Mouse (Mus musculus): ENCODE results near the gene Pllp. TPM values are rescaled to one million over a fixed set of nuclear protein-coding genes. Genes with fewer than 3 reads are reported as not detected.

The Pllp gene
- polyA plus RNA-seq, 1 experiment from 2014 or later = 0.29 TPM

DNA sequence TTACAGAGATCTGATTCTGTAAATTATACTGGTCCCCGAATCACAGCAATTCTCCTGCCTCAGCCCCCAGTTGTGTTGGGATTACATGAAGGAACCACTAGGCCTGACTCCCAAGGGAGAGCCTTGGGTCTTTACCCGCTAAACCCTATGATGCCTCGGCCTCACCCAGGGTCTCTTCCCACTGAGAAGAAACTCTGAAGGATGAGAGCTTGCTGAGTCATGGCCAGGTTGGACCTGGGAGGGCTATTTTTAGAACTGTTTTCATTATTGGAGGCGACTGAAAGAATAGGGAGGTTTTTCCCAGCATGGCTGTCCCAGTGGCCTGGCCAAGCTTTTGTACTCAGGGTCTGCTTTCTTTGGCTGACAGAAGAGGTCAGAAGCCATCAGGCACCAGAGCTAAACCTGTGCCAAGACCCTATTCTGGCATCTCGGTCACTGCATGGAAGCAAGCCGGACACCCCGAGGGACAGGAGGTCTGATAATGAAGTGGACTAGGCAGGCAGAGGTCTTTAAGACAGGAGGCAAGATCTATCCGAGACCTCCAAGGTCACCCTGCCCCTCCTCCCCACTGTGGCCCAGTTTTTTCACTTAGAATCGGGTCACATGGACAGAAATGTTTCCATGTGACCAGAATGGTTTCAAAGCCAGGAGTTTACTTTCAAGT lies 10.8 kb upstream of the Pllp start:
- ATAC-seq (replicated peaks; ENCODE audit: extremely low read depth, insufficient read depth, low FRiP score) = no peak
- Histone ChIP-seq H3K27me3 (ENCODE audit: control insufficient read depth, insufficient read depth, low read length) (no peaks in the 10 kb centered on the region), H3K27ac (ENCODE audit: low read length) (no peak overlapping the region), H3K36me3 (ENCODE audit: control insufficient read depth, insufficient read depth) (no peaks in the 10 kb centered on the region), H3K4me1 (ENCODE audit: control insufficient read depth, insufficient read depth, low read length) (peaks cover 17% of the 10 kb centered on the region), H3K9me3 (replicated peaks; ENCODE audit: control insufficient read depth, low read length) (no peaks in the 10 kb centered on the region), H3K4me2 (ENCODE audit: low read depth, low read length) (no peak overlapping the region), H3K4me3 (ENCODE audit: low read length) (no peak overlapping the region), H3K9ac (ENCODE audit: low read length) (no peak overlapping the region)
- 53% methylated on average over 9 of the region's 9 CpGs for WGBS

DNA sequence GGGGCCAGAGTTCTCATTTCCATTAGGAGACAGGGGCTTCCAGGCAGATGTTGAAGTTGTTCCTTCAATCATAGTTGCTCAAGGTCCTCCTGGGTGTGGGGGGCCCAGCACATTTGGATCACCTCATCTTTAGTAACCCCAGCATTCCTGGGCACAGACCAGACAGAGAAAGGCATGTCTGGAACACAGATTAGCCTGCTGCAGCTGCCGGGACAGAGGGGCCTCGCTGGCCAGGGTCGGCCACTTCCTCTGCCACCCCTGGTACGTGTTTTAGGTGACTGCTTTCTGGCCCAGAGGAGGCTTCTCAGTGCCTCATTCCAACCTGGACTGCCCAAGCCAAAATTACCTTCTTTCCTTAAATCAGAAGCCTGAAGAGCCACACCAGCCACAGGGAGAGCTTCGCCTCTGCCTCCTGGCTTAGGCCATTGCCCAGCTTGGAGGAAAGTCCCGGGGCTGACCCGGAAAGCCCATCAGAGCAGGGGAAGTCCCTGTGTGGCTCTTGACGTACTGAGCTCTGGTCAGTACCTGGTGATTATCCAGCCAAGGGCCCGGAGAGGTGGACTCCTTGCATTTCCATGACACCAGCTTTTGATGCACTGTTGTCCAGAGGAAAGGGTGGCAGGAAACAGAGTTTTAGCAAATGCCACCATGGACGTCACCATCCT lies 9.6 kb upstream of the Pllp start:
- Histone ChIP-seq H3K4me2 (ENCODE audit: low read depth, low read length) (no peak overlapping the region), H3K27ac (ENCODE audit: low read length) (no peak overlapping the region), H3K9ac (ENCODE audit: low read length) (no peak overlapping the region), H3K4me3 (ENCODE audit: low read length) (no peak overlapping the region), H3K9me3 (replicated peaks; ENCODE audit: control insufficient read depth, low read length) (no peaks in the 10 kb centered on the region), H3K36me3 (ENCODE audit: control insufficient read depth, insufficient read depth) (no peaks in the 10 kb centered on the region), H3K27me3 (ENCODE audit: control insufficient read depth, insufficient read depth, low read length) (no peaks in the 10 kb centered on the region), H3K4me1 (ENCODE audit: control insufficient read depth, insufficient read depth, low read length) (peaks cover 12% of the 10 kb centered on the region)
- WGBS = 66% methylated on average over 10 of the region's 10 CpGs
- no peak for ATAC-seq (replicated peaks; ENCODE audit: extremely low read depth, insufficient read depth, low FRiP score)

DNA sequence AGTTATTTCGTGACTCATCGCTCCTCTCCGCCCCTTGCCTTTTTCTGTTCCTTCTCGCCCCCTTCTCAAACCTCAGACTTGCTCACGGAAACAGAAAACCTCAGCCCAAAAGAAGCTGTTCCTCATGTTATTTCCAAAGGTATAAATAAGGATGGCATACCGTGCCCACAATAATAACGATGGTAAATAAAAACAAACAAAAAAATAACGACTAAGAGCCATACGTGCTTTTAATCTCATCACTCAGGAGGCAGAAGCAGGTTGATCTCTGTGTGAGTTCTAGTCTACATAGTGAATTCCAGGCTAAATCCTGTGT lies 8.5 kb upstream of the Pllp start:
- Histone ChIP-seq H3K27ac (ENCODE audit: low read length) (no peak overlapping the region), H3K4me1 (ENCODE audit: control insufficient read depth, insufficient read depth, low read length) (peaks cover 12% of the 10 kb centered on the region), H3K27me3 (ENCODE audit: control insufficient read depth, insufficient read depth, low read length) (no peaks in the 10 kb centered on the region), H3K9me3 (replicated peaks; ENCODE audit: control insufficient read depth, low read length) (no peaks in the 10 kb centered on the region), H3K4me3 (ENCODE audit: low read length) (peak overlapping the region; percentile 54), H3K9ac (ENCODE audit: low read length) (peak overlapping the region; percentile 64), H3K36me3 (ENCODE audit: control insufficient read depth, insufficient read depth) (no peaks in the 10 kb centered on the region), H3K4me2 (ENCODE audit: low read depth, low read length) (peak overlapping the region; percentile 84)
- ATAC-seq (replicated peaks; ENCODE audit: extremely low read depth, insufficient read depth, low FRiP score) = no peak
- 18% methylated on average over 9 of the region's 9 CpGs for WGBS

DNA sequence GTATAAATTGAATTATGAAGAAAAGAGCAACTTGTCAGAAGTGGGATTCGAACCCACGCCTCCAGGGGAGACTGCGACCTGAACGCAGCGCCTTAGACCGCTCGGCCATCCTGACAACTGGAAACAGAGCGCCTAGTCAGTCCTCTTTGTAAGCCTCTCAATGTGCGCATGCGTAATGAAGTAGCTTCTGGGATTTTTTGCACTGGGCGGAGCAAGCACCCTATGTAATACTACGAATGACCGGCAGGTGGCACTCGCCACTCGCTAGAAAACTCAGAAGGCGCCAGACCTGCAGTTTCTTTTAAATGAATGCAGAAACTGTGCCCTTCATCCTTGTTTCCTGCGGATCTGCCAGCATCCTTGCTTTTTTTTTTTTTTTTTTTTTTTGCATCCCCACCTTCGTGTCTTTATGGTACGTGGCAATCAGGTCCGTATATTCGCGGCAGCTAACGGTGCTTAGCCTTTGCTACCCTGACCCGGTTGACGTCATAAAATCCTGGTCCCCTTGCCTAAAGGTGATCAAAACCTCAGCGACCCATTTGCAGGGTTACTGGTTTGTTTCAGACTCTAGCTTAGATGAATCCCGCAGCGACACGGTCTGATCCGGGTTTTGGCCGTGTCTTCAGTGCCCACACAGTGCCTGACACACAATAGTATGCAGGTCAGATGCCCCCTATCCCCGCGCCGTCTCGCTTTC lies 8.0 kb upstream of the Pllp start:
- no peak overlapping the region for H3K27ac ChIP-seq (ENCODE audit: low read length)
- no peaks in the 10 kb centered on the region for H3K36me3 ChIP-seq (ENCODE audit: control insufficient read depth, insufficient read depth)
- peak overlapping the region; percentile 54 for H3K4me3 ChIP-seq (ENCODE audit: low read length)
- H3K27me3 ChIP-seq (ENCODE audit: control insufficient read depth, insufficient read depth, low read length) = no peaks in the 10 kb centered on the region; the same call in 1 of the 2 replicates
- no peaks in the 10 kb centered on the region for H3K9me3 ChIP-seq (replicated peaks; ENCODE audit: control insufficient read depth, low read length)
- ATAC-seq (replicated peaks; ENCODE audit: extremely low read depth, insufficient read depth, low FRiP score) = peak; percentile 89
- H3K4me1 ChIP-seq (ENCODE audit: control insufficient read depth, insufficient read depth, low read length) = peaks cover 12% of the 10 kb centered on the region
- under 1% methylated on average over 35 of the region's 35 CpGs for WGBS
- H3K4me2 ChIP-seq (ENCODE audit: low read depth, low read length) = peak overlapping the region; percentile 86
- peak overlapping the region; percentile 64 for H3K9ac ChIP-seq (ENCODE audit: low read length)

DNA sequence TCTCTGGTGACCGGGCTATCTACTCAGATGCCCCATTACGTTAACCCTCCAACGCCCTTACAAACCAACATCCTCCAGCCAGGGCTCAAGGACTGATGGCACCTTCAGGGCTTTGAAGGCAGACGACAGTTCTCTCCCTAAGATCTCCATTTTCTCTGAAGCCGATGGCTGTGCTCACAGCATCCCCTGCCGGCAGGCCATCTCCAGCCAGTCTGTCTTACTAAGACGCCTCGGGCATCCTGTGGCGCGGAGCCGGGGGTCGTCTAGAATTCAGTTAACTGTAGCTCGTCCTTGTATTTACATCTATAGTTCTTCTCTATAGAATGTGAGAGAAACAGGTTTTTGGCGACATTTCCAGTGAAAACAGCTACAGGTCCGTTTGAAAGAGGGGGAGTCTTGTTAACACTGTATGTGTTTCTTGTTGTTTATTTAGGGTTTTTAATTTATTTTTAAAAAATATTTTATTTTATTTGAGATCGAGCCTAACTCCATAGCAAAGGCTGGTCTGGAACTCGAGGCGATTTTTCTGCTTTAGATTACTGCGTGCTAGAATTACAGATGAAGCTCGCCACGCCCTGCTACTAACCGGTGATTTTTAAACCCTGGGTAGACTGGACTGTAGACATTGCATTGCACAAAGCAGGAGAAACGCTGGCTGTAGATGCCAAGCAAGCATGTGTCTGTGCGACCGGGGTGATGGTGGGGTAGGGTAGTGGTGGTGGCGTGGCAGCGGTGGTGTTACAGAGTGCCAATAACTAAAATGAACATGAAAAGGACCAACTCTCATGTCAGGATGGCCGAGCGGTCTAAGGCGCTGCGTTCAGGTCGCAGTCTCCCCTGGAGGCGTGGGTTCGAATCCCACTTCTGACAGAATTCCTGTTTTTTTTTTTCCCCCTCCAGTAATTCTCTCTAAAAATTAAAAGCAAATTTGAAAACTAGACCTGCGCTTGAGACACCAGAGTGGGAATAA lies 7.1 kb upstream of the Pllp start:
- Histone ChIP-seq H3K9ac (ENCODE audit: low read length) (peak overlapping the region; percentile 60), H3K4me2 (ENCODE audit: low read depth, low read length) (peak overlapping the region; percentile 86), H3K4me3 (ENCODE audit: low read length) (peak overlapping the region; percentile 75), H3K27me3 (ENCODE audit: control insufficient read depth, insufficient read depth, low read length) (peaks cover under 1% of the 10 kb centered on the region), H3K36me3 (ENCODE audit: control insufficient read depth, insufficient read depth) (no peaks in the 10 kb centered on the region), H3K9me3 (replicated peaks; ENCODE audit: control insufficient read depth, low read length) (no peaks in the 10 kb centered on the region), H3K27ac (ENCODE audit: low read length) (peak overlapping the region; percentile 25; the same call in 1 of the 2 replicates), H3K4me1 (ENCODE audit: control insufficient read depth, insufficient read depth, low read length) (peaks cover 12% of the 10 kb centered on the region)
- under 1% methylated on average over 35 of the region's 35 CpGs for WGBS
- peak; percentile 86 for ATAC-seq (replicated peaks; ENCODE audit: extremely low read depth, insufficient read depth, low FRiP score)

DNA sequence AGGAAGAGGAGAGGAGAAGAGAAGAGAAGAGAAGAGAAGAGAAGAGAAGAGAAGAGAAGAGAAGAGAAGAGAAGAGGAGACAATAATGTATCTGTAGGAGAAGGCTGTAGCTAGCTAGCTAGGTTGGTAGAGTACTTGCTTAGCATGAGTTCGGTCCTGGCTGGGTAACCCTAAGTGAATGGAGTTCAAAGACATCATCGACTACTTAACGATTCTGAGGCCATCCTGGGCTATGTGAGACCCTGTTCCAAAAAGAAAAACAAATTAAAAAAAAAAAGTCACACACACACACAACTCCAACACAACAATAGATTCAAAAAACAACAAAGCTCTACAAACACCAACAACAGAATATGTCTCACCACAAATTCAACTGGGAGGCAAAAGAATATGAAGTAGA lies 6.1 kb upstream of the Pllp start:
- Histone ChIP-seq H3K4me3 (ENCODE audit: low read length) (no peak overlapping the region), H3K27ac (ENCODE audit: low read length) (no peak overlapping the region), H3K4me1 (ENCODE audit: control insufficient read depth, insufficient read depth, low read length) (peaks cover 9% of the 10 kb centered on the region), H3K4me2 (ENCODE audit: low read depth, low read length) (peak overlapping the region; percentile 86; the same call in 1 of the 2 replicates), H3K9me3 (replicated peaks; ENCODE audit: control insufficient read depth, low read length) (no peaks in the 10 kb centered on the region), H3K27me3 (ENCODE audit: control insufficient read depth, insufficient read depth, low read length) (peaks cover 8% of the 10 kb centered on the region), H3K9ac (ENCODE audit: low read length) (no peak overlapping the region), H3K36me3 (ENCODE audit: control insufficient read depth, insufficient read depth) (no peaks in the 10 kb centered on the region)
- no peak for ATAC-seq (replicated peaks; ENCODE audit: extremely low read depth, insufficient read depth, low FRiP score)
- 76% methylated on average over 3 of the region's 3 CpGs for WGBS

DNA sequence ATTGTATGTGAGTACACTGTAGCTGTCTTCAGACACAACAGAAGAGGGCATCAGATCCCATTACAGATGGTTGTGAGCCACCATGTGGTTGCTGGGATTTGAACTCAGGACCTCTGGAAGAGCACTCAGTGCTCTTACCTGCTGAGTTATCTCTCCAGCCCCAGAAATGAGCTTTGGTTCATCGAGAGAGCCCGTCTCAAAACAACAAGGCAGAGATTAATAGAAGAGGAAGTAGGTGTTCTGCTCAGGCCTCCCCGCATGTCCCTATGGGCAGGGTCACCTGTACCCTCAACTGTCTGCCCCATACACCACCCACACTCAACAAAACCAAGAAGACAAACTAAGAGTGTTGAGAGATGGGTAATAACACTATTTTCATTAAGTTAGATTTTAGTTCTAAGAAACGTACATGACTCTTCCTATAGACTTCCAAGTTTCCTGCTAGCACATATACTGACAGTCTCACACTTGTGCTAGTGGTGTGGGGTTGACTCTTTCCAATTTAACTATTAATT lies 4.4 kb upstream of the Pllp start:
- Histone ChIP-seq H3K9ac (ENCODE audit: low read length) (no peak overlapping the region), H3K4me2 (ENCODE audit: low read depth, low read length) (no peak overlapping the region), H3K4me1 (ENCODE audit: control insufficient read depth, insufficient read depth, low read length) (peaks cover 8% of the 10 kb centered on the region; the same call in 1 of the 2 replicates), H3K27ac (ENCODE audit: low read length) (no peak overlapping the region), H3K4me3 (ENCODE audit: low read length) (no peak overlapping the region), H3K9me3 (replicated peaks; ENCODE audit: control insufficient read depth, low read length) (no peaks in the 10 kb centered on the region), H3K27me3 (ENCODE audit: control insufficient read depth, insufficient read depth, low read length) (peaks cover 25% of the 10 kb centered on the region), H3K36me3 (ENCODE audit: control insufficient read depth, insufficient read depth) (no peaks in the 10 kb centered on the region)
- WGBS = 71% methylated on average over 4 of the region's 4 CpGs
- no peak for ATAC-seq (replicated peaks; ENCODE audit: extremely low read depth, insufficient read depth, low FRiP score)

DNA sequence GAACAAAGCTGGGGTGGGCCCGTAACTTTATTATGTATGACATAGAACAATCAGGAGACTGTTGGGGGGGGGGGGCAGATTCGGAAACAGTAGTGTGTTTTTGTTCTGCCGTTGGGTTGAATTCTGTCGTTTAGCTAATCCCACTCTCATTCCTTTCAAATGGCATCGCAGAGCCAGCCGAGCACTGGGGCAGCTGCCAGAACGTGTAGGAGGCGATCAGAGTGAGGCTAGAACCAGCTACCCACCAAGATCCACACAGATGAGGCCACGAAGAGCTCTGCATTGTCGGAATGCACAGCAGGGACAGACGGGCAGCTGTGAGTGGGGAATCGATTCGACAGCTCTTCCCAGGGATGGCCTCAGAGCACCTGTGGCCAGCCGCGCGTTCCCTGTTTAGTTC lies 3.3 kb upstream of the Pllp start:
- Histone ChIP-seq H3K27ac (ENCODE audit: low read length) (no peak overlapping the region), H3K4me1 (ENCODE audit: control insufficient read depth, insufficient read depth, low read length) (0 out of 2 replicates have a peak, but pooled peaks cover 8% of the 10 kb centered on the region), H3K27me3 (ENCODE audit: control insufficient read depth, insufficient read depth, low read length) (peaks cover 36% of the 10 kb centered on the region), H3K36me3 (ENCODE audit: control insufficient read depth, insufficient read depth) (no peaks in the 10 kb centered on the region), H3K4me3 (ENCODE audit: low read length) (no peak overlapping the region), H3K9ac (ENCODE audit: low read length) (no peak overlapping the region), H3K9me3 (replicated peaks; ENCODE audit: control insufficient read depth, low read length) (no peaks in the 10 kb centered on the region), H3K4me2 (ENCODE audit: low read depth, low read length) (no peak overlapping the region)
- no peak for ATAC-seq (replicated peaks; ENCODE audit: extremely low read depth, insufficient read depth, low FRiP score)
- WGBS = 71% methylated on average over 16 of the region's 16 CpGs
